Mouse (Mus musculus): Measurements from ENCODE around the gene Nicn1. TPM values are rescaled to one million over a fixed set of nuclear protein-coding genes. Genes with fewer than 3 reads are reported as not detected.

Gene Nicn1
- polyA plus RNA-seq, 1 experiment from 2014 or later = 13.9 TPM

DNA sequence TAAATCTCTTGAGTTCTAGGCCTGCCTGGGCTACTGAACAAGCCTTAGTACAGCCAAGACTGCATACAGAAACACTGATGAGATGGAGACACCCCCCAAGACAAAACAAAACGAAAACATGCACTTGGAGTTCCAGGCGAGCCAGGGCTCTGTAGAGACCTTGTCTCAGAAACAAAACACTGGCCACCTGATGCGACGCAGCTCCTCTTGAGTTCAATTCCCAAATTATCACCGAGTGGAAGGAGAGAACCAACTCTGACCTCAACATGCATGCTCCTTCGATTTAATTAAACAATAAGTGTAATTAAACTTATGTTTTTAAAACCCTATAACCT, 48.3 kb downstream of the Nicn1 start:
- H3K27me3 ChIP-seq (replicated peaks; ENCODE audit: control insufficient read depth, insufficient read depth, low read length) = no peaks in the 10 kb centered on the region
- peak overlapping the region; percentile 74 for H3K4me2 ChIP-seq
- H3K9ac ChIP-seq (ENCODE audit: low read depth, low read length) = peak overlapping the region; percentile 89
- peak overlapping the region; percentile 71 for H3K4me3 ChIP-seq (ENCODE audit: low read depth, low read length)
- ATAC-seq (replicated peaks; ENCODE audit: low FRiP score) (no peak), DNase-seq (ENCODE audit: low spot score) (peak; percentile 38)
- H3K27ac ChIP-seq (ENCODE audit: low read depth, low read length) = peak overlapping the region; percentile 98
- H3K36me3 ChIP-seq (ENCODE audit: control insufficient read depth, insufficient read depth, low read length) = peaks cover 21% of the 10 kb centered on the region
- 25% methylated on average over 6 of the region's 6 CpGs for WGBS
- no peaks in the 10 kb centered on the region for H3K9me3 ChIP-seq (ENCODE audit: control insufficient read depth, low read length)
- H3K4me1 ChIP-seq (replicated peaks; ENCODE audit: control insufficient read depth, insufficient read depth, low read length) = peaks cover 37% of the 10 kb centered on the region

DNA sequence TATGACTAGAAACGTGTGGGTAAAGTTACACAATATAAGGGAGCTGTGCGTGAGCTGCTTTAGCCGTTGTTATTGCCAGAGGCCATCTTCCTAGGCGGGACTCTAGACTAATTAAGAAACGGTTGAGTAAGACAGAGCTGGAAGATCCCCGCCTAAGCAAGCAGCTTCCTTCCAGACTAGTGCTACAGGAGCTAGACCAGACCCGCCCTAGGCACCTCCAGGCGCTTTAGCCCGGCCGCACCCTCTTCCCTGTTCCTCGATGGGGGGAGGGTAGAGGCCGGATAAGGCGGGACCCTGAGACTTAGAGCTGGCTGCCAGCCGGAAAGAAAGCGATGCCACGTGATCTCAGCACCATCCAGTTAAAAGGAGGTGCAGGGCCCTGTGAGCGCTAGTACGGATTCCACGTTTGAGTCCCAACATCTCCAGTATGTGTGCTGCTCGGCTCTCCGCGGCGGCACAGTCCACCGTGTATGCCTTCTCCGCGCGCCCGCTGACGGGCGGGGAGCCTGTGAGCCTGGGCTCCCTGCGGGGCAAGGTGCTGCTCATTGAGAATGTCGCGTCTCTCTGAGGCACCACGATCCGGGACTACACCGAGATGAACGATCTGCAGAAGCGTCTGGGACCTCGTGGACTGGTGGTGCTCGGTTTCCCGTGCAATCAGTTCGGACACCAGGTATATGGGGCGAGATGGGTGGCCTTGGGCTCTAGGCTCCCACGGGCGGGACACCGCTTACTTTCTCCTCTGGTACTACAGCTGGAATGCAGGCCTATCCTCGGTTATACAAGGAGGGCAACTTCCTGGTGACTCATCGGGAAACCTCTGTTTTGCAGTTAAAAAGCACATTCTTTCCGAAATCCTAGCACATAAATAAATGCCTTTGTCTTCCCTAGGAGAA, 48.9 kb downstream of the Nicn1 start, which contains the start of gene Gpx1:
Gene Gpx1, plus strand, starts transcription at position 18 of the 896 bp plus-strand sequence.
- Histone ChIP-seq H3K4me3 (ENCODE audit: low read depth, low read length) (peak within 1 kb of the TSS; percentile 71), H3K9ac (ENCODE audit: low read depth, low read length) (peak within 1 kb of the TSS; percentile 89), H3K27me3 (replicated peaks; ENCODE audit: control insufficient read depth, insufficient read depth, low read length) (no peaks in the 10 kb centered on the region), H3K36me3 (ENCODE audit: control insufficient read depth, insufficient read depth, low read length) (peaks cover 21% of the 10 kb centered on the region), H3K4me1 (replicated peaks; ENCODE audit: control insufficient read depth, insufficient read depth, low read length) (peaks cover 43% of the 10 kb centered on the region), H3K4me2 (peak within 1 kb of the TSS; percentile 74), H3K9me3 (ENCODE audit: control insufficient read depth, low read length) (no peaks in the 10 kb centered on the region), H3K27ac (ENCODE audit: low read depth, low read length) (peak within 1 kb of the TSS; percentile 98)
- peak; percentile 95 for DNase-seq (ENCODE audit: low spot score)
- under 1% methylated on average over 49 of the region's 49 CpGs for WGBS
- ATAC-seq (replicated peaks; ENCODE audit: low FRiP score) = peak; percentile 93

DNA sequence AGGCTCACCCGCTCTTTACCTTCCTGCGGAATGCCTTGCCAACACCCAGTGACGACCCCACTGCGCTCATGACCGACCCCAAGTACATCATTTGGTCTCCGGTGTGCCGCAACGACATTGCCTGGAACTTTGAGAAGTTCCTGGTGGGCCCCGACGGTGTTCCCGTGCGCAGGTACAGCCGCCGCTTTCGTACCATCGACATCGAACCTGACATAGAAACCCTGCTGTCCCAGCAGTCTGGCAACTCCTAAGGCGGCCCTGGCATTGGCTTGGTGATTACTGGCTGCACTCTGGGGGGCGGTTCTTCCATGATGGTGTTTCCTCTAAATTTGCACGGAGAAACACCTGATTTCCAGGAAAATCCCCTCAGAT, 49.6 kb downstream of the Nicn1 start:
- Histone ChIP-seq H3K27me3 (replicated peaks; ENCODE audit: control insufficient read depth, insufficient read depth, low read length) (no peaks in the 10 kb centered on the region), H3K4me2 (peak overlapping the region; percentile 74), H3K9ac (ENCODE audit: low read depth, low read length) (peak overlapping the region; percentile 89), H3K9me3 (ENCODE audit: control insufficient read depth, low read length) (no peaks in the 10 kb centered on the region), H3K4me3 (ENCODE audit: low read depth, low read length) (peak overlapping the region; percentile 71), H3K4me1 (replicated peaks; ENCODE audit: control insufficient read depth, insufficient read depth, low read length) (peaks cover 48% of the 10 kb centered on the region), H3K36me3 (ENCODE audit: control insufficient read depth, insufficient read depth, low read length) (peaks cover 14% of the 10 kb centered on the region), H3K27ac (ENCODE audit: low read depth, low read length) (peak overlapping the region; percentile 98)
- ATAC-seq (replicated peaks; ENCODE audit: low FRiP score) (no peak), DNase-seq (ENCODE audit: low spot score) (peak; percentile 52)
- 4% methylated on average over 20 of the region's 20 CpGs for WGBS

DNA sequence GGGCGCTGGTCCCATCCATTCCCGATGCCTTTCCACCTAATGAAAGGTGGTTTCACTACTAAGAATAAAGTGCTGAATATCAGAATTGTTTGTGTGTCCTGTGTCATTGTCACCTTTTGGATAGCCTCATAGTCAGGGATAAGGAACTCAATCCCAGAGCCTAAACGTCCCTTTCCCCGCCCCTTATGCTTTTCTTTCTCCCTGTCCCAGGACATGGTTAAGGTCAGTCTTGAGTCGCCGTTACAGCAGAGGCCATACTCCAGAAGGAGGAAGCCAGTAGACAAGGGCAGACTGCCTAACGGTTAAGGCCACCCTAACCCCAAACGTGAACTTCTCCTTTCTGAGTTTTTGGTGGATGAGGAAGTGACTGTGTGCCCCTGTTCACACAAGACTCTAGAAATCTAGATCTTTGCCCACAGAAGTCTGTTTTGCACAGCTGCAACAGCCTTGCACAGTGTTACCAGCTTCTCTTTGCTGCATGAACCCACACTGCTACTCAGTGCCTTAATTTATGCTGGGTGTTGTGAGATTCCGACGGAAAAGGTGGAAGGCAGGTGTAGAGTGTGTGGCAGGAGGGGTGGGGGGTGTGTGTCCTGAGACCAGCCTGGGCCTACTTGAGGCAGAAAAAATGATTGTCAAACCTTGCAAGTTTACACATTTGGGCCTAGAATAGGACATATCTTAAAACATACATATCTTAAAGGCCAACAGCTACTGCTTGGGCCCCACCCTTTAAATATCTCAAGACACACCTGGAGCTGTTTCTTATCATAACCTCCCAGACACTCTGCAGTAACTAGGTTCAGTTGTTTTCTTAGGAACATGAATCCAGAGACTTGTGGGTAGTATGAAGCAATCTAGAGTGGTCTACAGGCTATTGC, 50.3 kb downstream of the Nicn1 start:
- Histone ChIP-seq H3K27me3 (replicated peaks; ENCODE audit: control insufficient read depth, insufficient read depth, low read length) (no peaks in the 10 kb centered on the region), H3K36me3 (ENCODE audit: control insufficient read depth, insufficient read depth, low read length) (peaks cover 7% of the 10 kb centered on the region), H3K4me1 (replicated peaks; ENCODE audit: control insufficient read depth, insufficient read depth, low read length) (peaks cover 48% of the 10 kb centered on the region), H3K4me2 (peak overlapping the region; percentile 74), H3K9ac (ENCODE audit: low read depth, low read length) (peak overlapping the region; percentile 89), H3K4me3 (ENCODE audit: low read depth, low read length) (peak overlapping the region; percentile 71), H3K9me3 (ENCODE audit: control insufficient read depth, low read length) (no peaks in the 10 kb centered on the region), H3K27ac (ENCODE audit: low read depth, low read length) (peak overlapping the region; percentile 98)
- WGBS = 25% methylated on average over 10 of the region's 10 CpGs
- ATAC-seq (replicated peaks; ENCODE audit: low FRiP score) (peak; percentile 71), DNase-seq (ENCODE audit: low spot score) (peak; percentile 65)

DNA sequence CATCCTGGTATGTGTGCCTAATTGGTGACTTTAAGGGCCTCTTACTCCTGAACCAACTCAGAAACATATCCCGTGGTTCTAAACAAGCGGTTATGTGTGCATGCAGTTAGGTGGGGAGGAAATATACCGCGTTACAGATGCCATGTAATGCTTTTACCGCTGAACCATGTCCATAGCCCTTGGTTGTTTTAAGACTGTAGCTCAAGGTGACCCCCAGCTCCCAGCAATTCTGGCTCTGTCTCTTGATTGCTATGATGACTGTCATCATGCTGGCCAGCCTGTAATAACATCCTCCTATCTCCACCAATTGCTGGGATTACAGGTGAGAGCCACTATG, 50.9 kb downstream of the Nicn1 start:
- Histone ChIP-seq H3K4me1 (replicated peaks; ENCODE audit: control insufficient read depth, insufficient read depth, low read length) (peaks cover 48% of the 10 kb centered on the region), H3K4me2 (peak overlapping the region; percentile 74), H3K27me3 (replicated peaks; ENCODE audit: control insufficient read depth, insufficient read depth, low read length) (no peaks in the 10 kb centered on the region), H3K9ac (ENCODE audit: low read depth, low read length) (peak overlapping the region; percentile 89), H3K36me3 (ENCODE audit: control insufficient read depth, insufficient read depth, low read length) (peaks cover 6% of the 10 kb centered on the region), H3K27ac (ENCODE audit: low read depth, low read length) (peak overlapping the region; percentile 98), H3K9me3 (ENCODE audit: control insufficient read depth, low read length) (no peaks in the 10 kb centered on the region), H3K4me3 (ENCODE audit: low read depth, low read length) (peak overlapping the region; percentile 71)
- 63% methylated on average over 5 of the region's 5 CpGs for WGBS
- no peak for DNase-seq (ENCODE audit: low spot score)
- ATAC-seq (replicated peaks; ENCODE audit: low FRiP score) = no peak

DNA sequence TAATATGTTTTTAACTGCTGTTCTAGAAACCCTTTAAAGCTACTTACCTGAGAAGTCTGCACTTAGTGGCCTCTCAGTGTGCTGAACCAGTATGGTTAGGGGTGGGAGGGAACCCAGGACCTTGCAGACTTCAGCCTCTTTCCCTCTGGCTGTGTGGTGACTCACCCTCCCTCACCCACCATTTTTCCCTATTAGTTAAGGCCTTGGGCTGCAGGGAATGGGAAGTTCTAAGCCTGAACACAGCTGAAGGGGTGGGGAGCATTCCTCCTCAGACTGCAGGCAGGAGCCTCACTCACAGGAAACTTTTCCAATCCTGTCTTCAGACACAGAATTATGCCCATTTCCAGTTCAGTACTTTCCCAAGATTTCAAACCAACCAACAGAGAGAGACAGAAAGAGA, 51.6 kb downstream of the Nicn1 start:
- peaks cover 4% of the 10 kb centered on the region; the same call in 1 of the 2 replicates for H3K36me3 ChIP-seq (ENCODE audit: control insufficient read depth, insufficient read depth, low read length)
- DNase-seq (ENCODE audit: low spot score) = no peak
- peak overlapping the region; percentile 71 for H3K4me3 ChIP-seq (ENCODE audit: low read depth, low read length)
- H3K4me1 ChIP-seq (replicated peaks; ENCODE audit: control insufficient read depth, insufficient read depth, low read length) = peaks cover 48% of the 10 kb centered on the region
- peak overlapping the region; percentile 74 for H3K4me2 ChIP-seq
- peak overlapping the region; percentile 98 for H3K27ac ChIP-seq (ENCODE audit: low read depth, low read length)
- no peaks in the 10 kb centered on the region for H3K9me3 ChIP-seq (ENCODE audit: control insufficient read depth, low read length)
- no peaks in the 10 kb centered on the region for H3K27me3 ChIP-seq (replicated peaks; ENCODE audit: control insufficient read depth, insufficient read depth, low read length)
- ATAC-seq (replicated peaks; ENCODE audit: low FRiP score) = no peak
- H3K9ac ChIP-seq (ENCODE audit: low read depth, low read length) = peak overlapping the region; percentile 89

DNA sequence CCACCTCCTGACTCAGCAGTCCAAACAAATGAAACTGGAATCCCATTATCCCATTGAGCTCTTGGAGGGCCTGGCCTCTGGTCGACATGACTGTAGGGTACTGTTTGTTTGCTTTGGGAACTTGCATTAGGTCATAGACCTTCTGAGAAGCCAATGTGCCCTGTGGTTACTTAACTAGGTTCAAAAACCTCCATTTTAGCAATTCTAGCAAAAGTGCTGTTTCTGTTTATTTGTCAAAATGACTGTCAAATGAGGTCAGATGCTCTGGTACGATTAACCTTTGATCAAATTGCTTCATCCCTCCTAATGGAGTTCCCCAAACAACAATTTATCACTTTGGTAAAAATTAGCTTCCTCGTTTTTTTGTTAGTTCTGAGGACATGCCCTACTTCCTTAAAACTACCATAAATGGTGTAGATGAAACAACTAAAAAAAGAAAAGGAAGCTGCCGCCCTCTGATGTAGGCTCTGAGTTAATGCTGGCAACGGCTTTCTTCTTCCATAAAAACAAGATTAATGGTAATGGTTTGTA, 52.1 kb downstream of the Nicn1 start:
- no peaks in the 10 kb centered on the region for H3K27me3 ChIP-seq (replicated peaks; ENCODE audit: control insufficient read depth, insufficient read depth, low read length)
- H3K27ac ChIP-seq (ENCODE audit: low read depth, low read length) = peak overlapping the region; percentile 98
- peak overlapping the region; percentile 74 for H3K4me2 ChIP-seq
- peak overlapping the region; percentile 89 for H3K9ac ChIP-seq (ENCODE audit: low read depth, low read length)
- H3K36me3 ChIP-seq (ENCODE audit: control insufficient read depth, insufficient read depth, low read length) = peaks cover 4% of the 10 kb centered on the region; the same call in 1 of the 2 replicates
- WGBS = 27% methylated on average over 5 of the region's 5 CpGs
- no peak overlapping the region for H3K4me3 ChIP-seq (ENCODE audit: low read depth, low read length)
- no peak for DNase-seq (ENCODE audit: low spot score)
- ATAC-seq (replicated peaks; ENCODE audit: low FRiP score) = no peak
- H3K9me3 ChIP-seq (ENCODE audit: control insufficient read depth, low read length) = no peaks in the 10 kb centered on the region
- peaks cover 48% of the 10 kb centered on the region for H3K4me1 ChIP-seq (replicated peaks; ENCODE audit: control insufficient read depth, insufficient read depth, low read length)

DNA sequence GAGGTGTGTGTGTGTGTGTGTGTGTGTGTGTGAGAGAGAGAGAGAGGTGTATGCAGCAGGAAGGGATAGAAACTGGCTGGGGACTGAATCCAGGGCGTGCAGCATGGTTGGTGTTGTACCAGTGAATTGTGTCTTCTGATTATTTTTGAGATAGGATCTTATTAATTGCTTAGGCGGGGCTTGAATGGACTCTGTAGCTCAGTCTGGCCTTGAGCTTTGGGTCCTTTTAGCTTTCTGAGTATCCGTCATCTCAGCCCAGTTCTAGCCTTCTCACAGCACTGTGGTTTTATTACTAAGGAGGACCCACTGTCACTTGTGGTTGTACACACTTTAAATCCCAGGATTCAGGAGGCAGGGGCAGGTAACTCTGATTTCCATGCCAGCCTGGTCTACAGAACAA, 53.1 kb downstream of the Nicn1 start:
- no peak overlapping the region for H3K4me3 ChIP-seq (ENCODE audit: low read depth, low read length)
- DNase-seq (ENCODE audit: low spot score) = no peak
- H3K9ac ChIP-seq (ENCODE audit: low read depth, low read length) = peak overlapping the region; percentile 30; the same call in 1 of the 2 replicates
- peak overlapping the region; percentile 8; the same call in 1 of the 2 replicates for H3K4me2 ChIP-seq
- no peaks in the 10 kb centered on the region for H3K27me3 ChIP-seq (replicated peaks; ENCODE audit: control insufficient read depth, insufficient read depth, low read length)
- ATAC-seq (replicated peaks; ENCODE audit: low FRiP score) = no peak
- WGBS = 65% methylated on average over 3 of the region's 3 CpGs
- H3K27ac ChIP-seq (ENCODE audit: low read depth, low read length) = peak overlapping the region; percentile 98
- peaks cover 46% of the 10 kb centered on the region for H3K4me1 ChIP-seq (replicated peaks; ENCODE audit: control insufficient read depth, insufficient read depth, low read length)
- peaks cover 4% of the 10 kb centered on the region; the same call in 1 of the 2 replicates for H3K36me3 ChIP-seq (ENCODE audit: control insufficient read depth, insufficient read depth, low read length)
- H3K9me3 ChIP-seq (ENCODE audit: control insufficient read depth, low read length) = no peaks in the 10 kb centered on the region
